8 mouse cellular contexts compared by ENCODE assay signal in genomic region chr10:127265727-127266111, GRCm38 (mm10). TPM values are rescaled to one million over a fixed set of nuclear protein-coding genes. Genes with fewer than 3 reads are reported as not detected.
DNase-seq lines count a peak whose midpoint lies in the region; ATAC-seq and TF ChIP-seq lines count a peak whose summit lies in the region.

No protein-coding gene starts in this region.

- ATAC-seq in heart, postnatal 0 days (ENCODE audit: insufficient read depth, low read depth): no peak
- ATAC-seq in liver, embryonic 16.5 days (ENCODE audit: low read depth): peak; percentile 45
- no peak for ATAC-seq in stomach, postnatal 0 days (ENCODE audit: low FRiP score, low TSS enrichment)

- no peak for DNase-seq in heart, postnatal 0 days (ENCODE audit: low spot score)
- no peak for DNase-seq in heart, adult 11 months
- peak; percentile 48 for DNase-seq in NIH3T3 (ENCODE audit: low read depth)
- DNase-seq in hindbrain, embryonic 10.5 days (ENCODE audit: low spot score): no peak
- no peak for DNase-seq in stomach, postnatal 0 days (ENCODE audit: low spot score)
- no peak for DNase-seq in frontal cortex, postnatal 14 days (ENCODE audit: low spot score in 2 of 2)
- DNase-seq in spleen, adult 12 weeks (ENCODE audit: low spot score): no peak

- H3K4me2 ChIP-seq in heart, postnatal 0 days (ENCODE audit: low read depth, low read length): peak overlapping the region; percentile 30
- peak overlapping the region; percentile 41 for H3K4me2 ChIP-seq in liver, embryonic 16.5 days (ENCODE audit: low read depth, low read length)
- peak overlapping the region; percentile 92 for H3K4me2 ChIP-seq in stomach, postnatal 0 days (replicated peaks; ENCODE audit: low read depth)

- peaks cover 34% of the 10 kb centered on the region for H3K27me3 ChIP-seq in heart, postnatal 0 days (ENCODE audit: control insufficient read depth, insufficient read depth, low read length)
- H3K27me3 ChIP-seq in hindbrain, embryonic 10.5 days (ENCODE audit: insufficient read depth, poor library complexity, severe bottlenecking): peaks cover 42% of the 10 kb centered on the region
- H3K27me3 ChIP-seq in liver, embryonic 16.5 days (ENCODE audit: control insufficient read depth, insufficient read depth, low read depth, low read length): peaks cover 28% of the 10 kb centered on the region
- no peaks in the 10 kb centered on the region for H3K27me3 ChIP-seq in stomach, postnatal 0 days (ENCODE audit: control insufficient read depth, insufficient read depth, low read length)

- no peak overlapping the region for H3K27ac ChIP-seq in heart, postnatal 0 days (ENCODE audit: low read depth)
- peak overlapping the region; percentile 98 for H3K27ac ChIP-seq in hindbrain, embryonic 10.5 days
- 0 out of 2 replicates have a peak overlapping the region, but pooled peaks have one; percentile 6 for H3K27ac ChIP-seq in liver, embryonic 16.5 days (ENCODE audit: low read length)
- H3K27ac ChIP-seq in stomach, postnatal 0 days (replicated peaks): no peak overlapping the region

- no peak for TF ChIP-seq EP300 in heart, postnatal 0 days (IDR thresholded peaks at IDR 0.05; ENCODE audit: low read depth)
- TF ChIP-seq EP300 in stomach, postnatal 0 days (optimal IDR thresholded peaks at IDR 0.05): no peak

- WGBS in heart, postnatal 0 days: 30% methylated on average over 4 of the region's 4 CpGs
- WGBS in hindbrain, embryonic 10.5 days: 25% methylated on average over 4 of the region's 4 CpGs
- 27% methylated on average over 4 of the region's 4 CpGs for WGBS in liver, embryonic 16.5 days (ENCODE audit: insufficient replicate concordance)
- WGBS in stomach, postnatal 0 days: 25% methylated on average over 4 of the region's 4 CpGs

- peak; percentile 28; the same call in 1 of the 2 replicates for TF ChIP-seq CTCF in heart, postnatal 0 days (IDR thresholded peaks at IDR 0.05; ENCODE audit: low read depth)
- peak; percentile 40; the same call in 1 of the 2 replicates for TF ChIP-seq CTCF in stomach, postnatal 0 days (IDR thresholded peaks at IDR 0.05; ENCODE audit: low read depth)

- H3K9me3 ChIP-seq in heart, postnatal 0 days (replicated peaks; ENCODE audit: control insufficient read depth, low read length): no peaks in the 10 kb centered on the region
- no peaks in the 10 kb centered on the region for H3K9me3 ChIP-seq in hindbrain, embryonic 10.5 days
- H3K9me3 ChIP-seq in liver, embryonic 16.5 days (replicated peaks; ENCODE audit: control insufficient read depth, low read length): no peaks in the 10 kb centered on the region
- H3K9me3 ChIP-seq in stomach, postnatal 0 days (ENCODE audit: control insufficient read depth, low read length): no peaks in the 10 kb centered on the region

- H3K4me3 ChIP-seq in heart, postnatal 0 days (ENCODE audit: low read depth, low read length): peak overlapping the region; percentile 89
- H3K4me3 ChIP-seq in hindbrain, embryonic 10.5 days: peak overlapping the region; percentile 96
- peak overlapping the region; percentile 88 for H3K4me3 ChIP-seq in liver, embryonic 16.5 days (ENCODE audit: low read depth, low read length)
- H3K4me3 ChIP-seq in stomach, postnatal 0 days (ENCODE audit: low read depth, low read length): peak overlapping the region; percentile 99; the same call in 1 of the 2 replicates

- H3K9ac ChIP-seq in heart, postnatal 0 days (replicated peaks; ENCODE audit: low read depth, low read length): no peak overlapping the region
- H3K9ac ChIP-seq in liver, embryonic 16.5 days (ENCODE audit: low read depth, low read length): peak overlapping the region; percentile 4; the same call in 1 of the 2 replicates
- no peak overlapping the region for H3K9ac ChIP-seq in stomach, postnatal 0 days (ENCODE audit: low read length)

- H3K4me1 ChIP-seq in heart, postnatal 0 days (ENCODE audit: control insufficient read depth, insufficient read depth): peaks cover 17% of the 10 kb centered on the region
- peaks cover 65% of the 10 kb centered on the region for H3K4me1 ChIP-seq in hindbrain, embryonic 10.5 days (replicated peaks)
- peaks cover 24% of the 10 kb centered on the region for H3K4me1 ChIP-seq in liver, embryonic 16.5 days (ENCODE audit: control insufficient read depth, low read depth, low read length)
- H3K4me1 ChIP-seq in stomach, postnatal 0 days (replicated peaks; ENCODE audit: control insufficient read depth, insufficient read depth): peaks cover 6% of the 10 kb centered on the region

- H3K36me3 ChIP-seq in heart, postnatal 0 days (replicated peaks; ENCODE audit: control insufficient read depth, insufficient read depth, low read length): peaks cover 16% of the 10 kb centered on the region
- peaks cover 26% of the 10 kb centered on the region for H3K36me3 ChIP-seq in hindbrain, embryonic 10.5 days
- peaks cover 3% of the 10 kb centered on the region; the same call in 1 of the 2 replicates for H3K36me3 ChIP-seq in liver, embryonic 16.5 days (ENCODE audit: control insufficient read depth, insufficient read depth)
- no peaks in the 10 kb centered on the region for H3K36me3 ChIP-seq in stomach, postnatal 0 days (ENCODE audit: control insufficient read depth, insufficient read depth, low read length)

RNA-seq across cellular contexts. Expression of gene Dctn2, which starts 0.4 kb away (rescaled TPM):
- 175 and 197 TPM in 2 replicates for total RNA-seq in heart, postnatal 0 days (2014; rRNA removed; ENCODE audit: low replicate concordance)
- 149 and 154 TPM in 2 replicates for polyA plus RNA-seq in heart, postnatal 0 days (2015; fragmentation: Nextera tagmentation; extraction: Ambion mirVana)
- polyA plus RNA-seq in hindbrain, embryonic 10.5 days (2016; fragmentation: Nextera tagmentation; extraction: Ambion mirVana): 222 and 255 TPM in 2 replicates
- 65.9 TPM in 2 replicates for polyA plus RNA-seq in liver, embryonic 16.5 days (2015; fragmentation: Nextera tagmentation; extraction: Ambion mirVana)
- 134 and 147 TPM in 2 replicates for polyA plus RNA-seq in stomach, postnatal 0 days (2015; fragmentation: Nextera tagmentation; extraction: Ambion mirVana)

RNA-seq across cellular contexts. Expression of gene Kif5a, which starts 2.6 kb away (rescaled TPM):
- total RNA-seq in heart, postnatal 0 days (2014; rRNA removed; ENCODE audit: low replicate concordance): 0.12 and 0.27 TPM in 2 replicates
- polyA plus RNA-seq in heart, postnatal 0 days (2015; fragmentation: Nextera tagmentation; extraction: Ambion mirVana): 0.11 and 0.23 TPM in 2 replicates
- polyA plus RNA-seq in hindbrain, embryonic 10.5 days (2016; fragmentation: Nextera tagmentation; extraction: Ambion mirVana): 24.4 and 39.4 TPM in 2 replicates
- polyA plus RNA-seq in liver, embryonic 16.5 days (2015; fragmentation: Nextera tagmentation; extraction: Ambion mirVana): 0.09 and 0.11 TPM in 2 replicates
- polyA plus RNA-seq in stomach, postnatal 0 days (2015; fragmentation: Nextera tagmentation; extraction: Ambion mirVana): 2.2 and 2.3 TPM in 2 replicates

RNA-seq across cellular contexts. Expression of gene Mbd6, which starts 23.1 kb away (rescaled TPM):
- total RNA-seq in heart, postnatal 0 days (2014; rRNA removed; ENCODE audit: low replicate concordance): 8.3 and 8.7 TPM in 2 replicates
- 6.5 and 6.9 TPM in 2 replicates for polyA plus RNA-seq in heart, postnatal 0 days (2015; fragmentation: Nextera tagmentation; extraction: Ambion mirVana)
- polyA plus RNA-seq in hindbrain, embryonic 10.5 days (2016; fragmentation: Nextera tagmentation; extraction: Ambion mirVana): 12.8 and 16.3 TPM in 2 replicates
- polyA plus RNA-seq in liver, embryonic 16.5 days (2015; fragmentation: Nextera tagmentation; extraction: Ambion mirVana): 5.7 and 6.5 TPM in 2 replicates
- polyA plus RNA-seq in stomach, postnatal 0 days (2015; fragmentation: Nextera tagmentation; extraction: Ambion mirVana): 8.5 and 8.9 TPM in 2 replicates

RNA-seq across cellular contexts. Expression of gene Mars, which starts 45.9 kb away (rescaled TPM):
- 48.9 and 68.9 TPM in 2 replicates for total RNA-seq in heart, postnatal 0 days (2014; rRNA removed; ENCODE audit: low replicate concordance)
- 62.4 and 64.6 TPM in 2 replicates for polyA plus RNA-seq in heart, postnatal 0 days (2015; fragmentation: Nextera tagmentation; extraction: Ambion mirVana)
- polyA plus RNA-seq in hindbrain, embryonic 10.5 days (2016; fragmentation: Nextera tagmentation; extraction: Ambion mirVana): 171 and 174 TPM in 2 replicates
- polyA plus RNA-seq in liver, embryonic 16.5 days (2015; fragmentation: Nextera tagmentation; extraction: Ambion mirVana): 100 and 109 TPM in 2 replicates
- 66.6 and 70.4 TPM in 2 replicates for polyA plus RNA-seq in stomach, postnatal 0 days (2015; fragmentation: Nextera tagmentation; extraction: Ambion mirVana)

RNA-seq across cellular contexts. Expression of gene Pip4k2c, which starts 54.3 kb away (rescaled TPM):
- 22.4 and 23.7 TPM in 2 replicates for total RNA-seq in heart, postnatal 0 days (2014; rRNA removed; ENCODE audit: low replicate concordance)
- 24.7 and 25.0 TPM in 2 replicates for polyA plus RNA-seq in heart, postnatal 0 days (2015; fragmentation: Nextera tagmentation; extraction: Ambion mirVana)
- 17.9 and 21.9 TPM in 2 replicates for polyA plus RNA-seq in hindbrain, embryonic 10.5 days (2016; fragmentation: Nextera tagmentation; extraction: Ambion mirVana)
- 39.1 and 40.1 TPM in 2 replicates for polyA plus RNA-seq in liver, embryonic 16.5 days (2015; fragmentation: Nextera tagmentation; extraction: Ambion mirVana)
- polyA plus RNA-seq in stomach, postnatal 0 days (2015; fragmentation: Nextera tagmentation; extraction: Ambion mirVana): 23.2 and 26.0 TPM in 2 replicates

Comparison
In these comparisons a context has a peak if more than half of its experiments do, and no peak if none do; other contexts are left out.
1. H3K27ac ChIP-seq: peak in hindbrain, embryonic 10.5 days (single experiment) and liver, embryonic 16.5 days (single experiment); none in heart, postnatal 0 days (single experiment) and stomach, postnatal 0 days (single experiment).
2. H3K4me2 ChIP-seq: peak in every context shown above with its lines; median percentile 92 in stomach, postnatal 0 days; 41 in liver, embryonic 16.5 days; 30 in heart, postnatal 0 days.
3. Peak in every context shown above with its lines, with median percentiles within 50 percentile points of each other: H3K4me3 ChIP-seq.